ENCODE assay signal across 24 mouse cellular contexts in genomic region chr4:45976931-45977667, GRCm38 (mm10). TPM values are rescaled to one million over a fixed set of nuclear protein-coding genes. Genes with fewer than 3 reads are reported as not detected.
DNase-seq lines count a peak whose midpoint lies in the region; ATAC-seq and TF ChIP-seq lines count a peak whose summit lies in the region.
"Had no signal": no experiment of that assay in that cellular context is flagged by ENCODE, and none has a peak within 500 bp of the region (broad histone marks: within the 10 kb centered on the region; RNA-seq: fewer than 3 reads in every experiment).

No protein-coding gene starts in this region.

- H3K4me3 ChIP-seq in kidney, embryonic 16.5 days (ENCODE audit: low read length): no peak overlapping the region
- no peak overlapping the region for H3K4me3 ChIP-seq in intestine, postnatal 0 days (ENCODE audit: low read depth, low read length)
- H3K4me3 ChIP-seq: embryonic facial prominence, embryonic 10.5 days; embryonic facial prominence, embryonic 13.5 days; erythroblast, embryonic 14.5 days; forebrain, embryonic 12.5 days; forebrain, embryonic 15.5 days; hindbrain, embryonic 12.5 days; hindbrain, embryonic 15.5 days had no signal

- no peak overlapping the region for H3K4me2 ChIP-seq in kidney, embryonic 16.5 days (replicated peaks; ENCODE audit: low read depth, low read length)
- H3K4me2 ChIP-seq in intestine, postnatal 0 days (replicated peaks; ENCODE audit: low read depth): peak overlapping the region; percentile 35
- H3K4me2 ChIP-seq: embryonic facial prominence, embryonic 13.5 days; forebrain, embryonic 12.5 days; forebrain, embryonic 15.5 days; heart, embryonic 11.5 days; hindbrain, embryonic 12.5 days; hindbrain, embryonic 15.5 days had no signal

- H3K9me3 ChIP-seq in kidney, embryonic 16.5 days (ENCODE audit: low read length): no peaks in the 10 kb centered on the region
- no peaks in the 10 kb centered on the region for H3K9me3 ChIP-seq in intestine, postnatal 0 days (ENCODE audit: control insufficient read depth)
- H3K9me3 ChIP-seq: embryonic facial prominence, embryonic 10.5 days; embryonic facial prominence, embryonic 13.5 days; forebrain, embryonic 12.5 days; forebrain, embryonic 15.5 days; hindbrain, embryonic 12.5 days; hindbrain, embryonic 15.5 days had no signal

- peak; percentile 11 for DNase-seq in kidney, adult 18-20 months
- no peak for DNase-seq in kidney, postnatal 10 days
- DNase-seq in kidney, postnatal 36 days: peak; percentile 28 to 42
- DNase-seq in left cerebral cortex, postnatal 14 days (ENCODE audit: low spot score in 2 of 2): no peak
- DNase-seq in urinary bladder, postnatal 10 days (ENCODE audit: low spot score): no peak
- DNase-seq: adrenal gland, adult 8-10 months; adrenal gland, postnatal 25 days; cerebellum, adult 11-12 months; cerebellum, adult 8-10 months; cerebellum, postnatal 10 days; cerebellum, postnatal 36 days; embryo, embryonic 11 days; gastrocnemius, postnatal 25 days had no signal

- ATAC-seq in kidney, embryonic 16.5 days (ENCODE audit: low FRiP score, low TSS enrichment): no peak
- ATAC-seq in intestine, postnatal 0 days: peak; percentile 83
- ATAC-seq: CD4-positive, CD25-positive, alpha-beta regulatory T cell, adult 4 months; forebrain, embryonic 15.5 days had no signal

- no peak overlapping the region for H3K27ac ChIP-seq in kidney, embryonic 16.5 days (ENCODE audit: low read length)
- peak overlapping the region; percentile 71 for H3K27ac ChIP-seq in intestine, postnatal 0 days (ENCODE audit: low read depth, low read length)
- H3K27ac ChIP-seq: embryonic facial prominence, embryonic 10.5 days; embryonic facial prominence, embryonic 13.5 days; forebrain, embryonic 12.5 days; forebrain, embryonic 15.5 days; hindbrain, embryonic 12.5 days; hindbrain, embryonic 15.5 days had no signal

- intact Hi-C loops in left cerebral cortex, postnatal 14 days (cut with DNase I): no loop called here

- H3K4me1 ChIP-seq in kidney, embryonic 16.5 days (ENCODE audit: insufficient read depth, low read length): peaks cover 7% of the 10 kb centered on the region; the same call in 1 of the 2 replicates
- no peaks in the 10 kb centered on the region; the same call in 1 of the 2 replicates for H3K4me1 ChIP-seq in intestine, postnatal 0 days (replicated peaks; ENCODE audit: control insufficient read depth, insufficient read depth, low read length)

- 0 out of 2 replicates have a peak, but pooled peaks cover 3% of the 10 kb centered on the region for H3K27me3 ChIP-seq in kidney, embryonic 16.5 days (ENCODE audit: insufficient read depth, low read length)
- no peaks in the 10 kb centered on the region for H3K27me3 ChIP-seq in intestine, postnatal 0 days (replicated peaks; ENCODE audit: control insufficient read depth, insufficient read depth, low read length)

- no peak for TF ChIP-seq CTCF in intestine, postnatal 0 days (IDR thresholded peaks at IDR 0.05; ENCODE audit: low read depth)

- H3K9ac ChIP-seq in kidney, embryonic 16.5 days (replicated peaks; ENCODE audit: low read length): no peak overlapping the region
- H3K9ac ChIP-seq in intestine, postnatal 0 days (ENCODE audit: low read depth, low read length): no peak overlapping the region
- H3K9ac ChIP-seq: embryonic facial prominence, embryonic 13.5 days; forebrain, embryonic 12.5 days; forebrain, embryonic 15.5 days; hindbrain, embryonic 12.5 days; hindbrain, embryonic 15.5 days had no signal

- no peaks in the 10 kb centered on the region for H3K36me3 ChIP-seq in kidney, embryonic 16.5 days (ENCODE audit: insufficient read depth, low read length)
- 0 out of 2 replicates have a peak, but pooled peaks cover 4% of the 10 kb centered on the region for H3K36me3 ChIP-seq in intestine, postnatal 0 days (ENCODE audit: control insufficient read depth, insufficient read depth)
- H3K36me3 ChIP-seq: embryonic facial prominence, embryonic 10.5 days; embryonic facial prominence, embryonic 13.5 days; forebrain, embryonic 12.5 days; forebrain, embryonic 15.5 days; hindbrain, embryonic 12.5 days; hindbrain, embryonic 15.5 days had no signal

- 80% methylated on average over 6 of the region's 6 CpGs for WGBS in kidney, embryonic 16.5 days
- WGBS in intestine, postnatal 0 days: 39% methylated on average over 6 of the region's 6 CpGs

RNA-seq across cellular contexts. Expression of gene Tdrd7, which starts 12.0 kb away (rescaled TPM):
- polyA plus RNA-seq in kidney, embryonic 16.5 days (2015; fragmentation: Nextera tagmentation; extraction: Ambion mirVana): 20.1 and 20.5 TPM in 2 replicates
- polyA plus RNA-seq in intestine, postnatal 0 days (2015; fragmentation: Nextera tagmentation; extraction: Ambion mirVana): 43.3 and 47.8 TPM in 2 replicates
- 10 to 100 TPM; 20.7 to 20.9 TPM for total RNA-seq in left cerebral cortex, postnatal 14 days (2021)
- polyA plus RNA-seq: erythroblast, embryonic 14.5 days had no signal

Comparison
In these comparisons a context has a peak if more than half of its experiments do, and no peak if none do; other contexts are left out.
1. DNase-seq: peak in kidney, adult 18-20 months (single experiment) and kidney, postnatal 36 days (2 of 2); none in kidney, postnatal 10 days (single experiment), left cerebral cortex, postnatal 14 days (0 of 2) and urinary bladder, postnatal 10 days (single experiment).